Mouse (Mus musculus) MEL (cell line): ENCODE results near the gene Rab1b. TPM values are rescaled to one million over a fixed set of nuclear protein-coding genes. Genes with fewer than 3 reads are reported as not detected.

Source experiments
- DNase-seq: peaks from one replicate; pipeline ENCODE4 v3.0.0; 2011; ENCODE audit warnings: low read depth, low spot score
- H3K27ac ChIP-seq: 2 replicates; pipeline ENCODE4 v1.5.1; 2012; ENCODE audit warnings: low read depth, mild to moderate bottlenecking, control low read depth, low read length, moderate library complexity; ENCODE audit not compliant: control insufficient read depth
- H3K27me3 ChIP-seq, 2 experiments: fragments of 150-350 bp in 1 of 2; sonication (generic) in 1 of 2; 2 replicates each; pipeline ENCODE4 v1.6.1; 2012; ENCODE audit warnings: low read length in 2 of 2, mild to moderate bottlenecking in 2 of 2, improper control_type of control experiment in 1 of 2, moderate library complexity in 1 of 2; ENCODE audit not compliant: insufficient read depth in 2 of 2, control insufficient read depth in 1 of 2
- H3K36me3 ChIP-seq, 2 experiments: 2 replicates each; pipeline ENCODE4 v1.6.1; 2012 to 2014; ENCODE audit warnings: low read length in 2 of 2, improper control_type of control experiment in 1 of 2, inconsistent platforms in 1 of 2, mild to moderate bottlenecking in 1 of 2; ENCODE audit not compliant: insufficient read depth in 2 of 2, control insufficient read depth in 1 of 2
- H3K4me1 ChIP-seq, 2 experiments: fragments of 150-350 bp in 1 of 2; sonication (generic) in 1 of 2; 2 replicates each; pipeline ENCODE4 v1.6.1; 2012; ENCODE audit warnings: low read length in 2 of 2, improper control_type of control experiment in 1 of 2, mild to moderate bottlenecking in 1 of 2; ENCODE audit not compliant: insufficient read depth in 2 of 2, control insufficient read depth in 1 of 2
- H3K4me3 ChIP-seq, 2 experiments: fragments of 150-350 bp in 1 of 2; sonication (generic) in 1 of 2; 2 replicates each; pipeline ENCODE4 v1.5.1; 2012; ENCODE audit warnings: low read depth in 2 of 2, low read length in 2 of 2, mild to moderate bottlenecking in 2 of 2, moderate library complexity in 2 of 2, control low read depth in 1 of 2, improper control_type of control experiment in 1 of 2; ENCODE audit not compliant: control insufficient read depth in 1 of 2, insufficient read depth in 1 of 2
- H3K79me2 ChIP-seq: 2 replicates; pipeline ENCODE4 v1.6.1; 2012; ENCODE audit warnings: mild to moderate bottlenecking, low read length, moderate library complexity; ENCODE audit not compliant: control insufficient read depth, poor library complexity, insufficient read depth
- H3K9ac ChIP-seq: 2 replicates; pipeline ENCODE4 v1.6.1; 2012; ENCODE audit warnings: low read depth, mild to moderate bottlenecking, control low read depth, low read length, moderate library complexity; ENCODE audit not compliant: control insufficient read depth, poor library complexity, severe bottlenecking
- H3K9me3 ChIP-seq: fragments of 150-350 bp; sonication (generic); replicated peaks from 2 replicates; pipeline ENCODE4 v1.6.1; 2012; ENCODE audit warnings: mild to moderate bottlenecking, low read length, improper control_type of control experiment, moderate library complexity; ENCODE audit not compliant: insufficient read depth
- CHD1 ChIP-seq: IDR thresholded peaks from 2 replicates; pipeline ENCODE4 v1.6.1; 2012; ENCODE audit warnings: low read depth, mild to moderate bottlenecking, inconsistent platforms, low read length, improper control_type of control experiment
- CHD2 ChIP-seq: IDR thresholded peaks from 2 replicates; pipeline ENCODE4 v1.6.1; 2011; ENCODE audit warnings: low read length, improper control_type of control experiment
- CTCF ChIP-seq, 3 experiments: IDR thresholded peaks in 2 of 3; conservative IDR thresholded peaks in 1 of 3; 2 replicates each; pipeline ENCODE4 v1.5.1; 2011 to 2012; ENCODE audit warnings: low read length in 3 of 3, low read depth in 2 of 3, mild to moderate bottlenecking in 2 of 3, improper control_type of control experiment in 1 of 3, inconsistent platforms in 1 of 3, mixed read lengths in 1 of 3, moderate library complexity in 1 of 3; ENCODE audit not compliant: control insufficient read depth in 1 of 3, insufficient read depth in 1 of 3, poor library complexity in 1 of 3, severe bottlenecking in 1 of 3
- GABPA ChIP-seq: IDR thresholded peaks from 2 replicates; pipeline ENCODE4 v1.6.1; 2012; ENCODE audit warnings: low read depth, mild to moderate bottlenecking, inconsistent platforms, low read length, improper control_type of control experiment, moderate library complexity
- GATA1 ChIP-seq: IDR thresholded peaks from 2 replicates; pipeline ENCODE4 v1.6.1; 2011; ENCODE audit warnings: low read depth, low read length, improper control_type of control experiment
- JUND ChIP-seq: IDR thresholded peaks from 2 replicates; pipeline ENCODE4 v1.6.1; 2011; ENCODE audit warnings: low read depth, mild to moderate bottlenecking, improper control_type of control experiment, low read length
- KAT2A ChIP-seq: conservative IDR thresholded peaks from 2 replicates; pipeline ENCODE4 v1.6.1; 2012; ENCODE audit warnings: low read depth, low read length, improper control_type of control experiment, inconsistent platforms
- MXI1 ChIP-seq: IDR thresholded peaks from 2 replicates; pipeline ENCODE4 v1.6.1; 2011; ENCODE audit warnings: mild to moderate bottlenecking, low read depth, low read length, improper control_type of control experiment
- MYB ChIP-seq: IDR thresholded peaks from 2 replicates; pipeline ENCODE4 v1.6.1; 2011; ENCODE audit warnings: mild to moderate bottlenecking, low read depth, low read length, improper control_type of control experiment
- MYC ChIP-seq: IDR thresholded peaks from 2 replicates; pipeline ENCODE4 v1.6.1; 2011; ENCODE audit warnings: low read depth, mild to moderate bottlenecking, low read length, improper control_type of control experiment, moderate library complexity
- RAD21 ChIP-seq: IDR thresholded peaks from 2 replicates; pipeline ENCODE4 v1.6.1; 2011; ENCODE audit warnings: mild to moderate bottlenecking, low read depth, low read length, improper control_type of control experiment
- RCOR1 ChIP-seq: IDR thresholded peaks from 2 replicates; pipeline ENCODE4 v1.6.1; 2012; ENCODE audit warnings: low read depth, mild to moderate bottlenecking, inconsistent platforms, low read length, improper control_type of control experiment
- TAL1 ChIP-seq: IDR thresholded peaks from 2 replicates; pipeline ENCODE4 v1.6.1; 2012; ENCODE audit warnings: mild to moderate bottlenecking, inconsistent platforms, low read length, moderate library complexity, mixed read lengths
- TBP ChIP-seq: IDR thresholded peaks from 2 replicates; pipeline ENCODE4 v1.8.0; 2011; ENCODE audit warnings: low read depth, low read length, improper control_type of control experiment
- TCF12 ChIP-seq: IDR thresholded peaks from 2 replicates; pipeline ENCODE4 v1.6.1; 2014; ENCODE audit warnings: low read depth, mild to moderate bottlenecking, inconsistent platforms, low read length, improper control_type of control experiment, moderate library complexity
- UBTF ChIP-seq: IDR thresholded peaks from 2 replicates; pipeline ENCODE4 v1.6.1; 2012; ENCODE audit warnings: low read depth, mild to moderate bottlenecking, inconsistent platforms, low read length, improper control_type of control experiment, moderate library complexity, borderline replicate concordance; ENCODE audit not compliant: insufficient read depth
- USF1 ChIP-seq: IDR thresholded peaks from 2 replicates; pipeline ENCODE4 v1.6.1; 2014; ENCODE audit warnings: low read depth, mild to moderate bottlenecking, inconsistent platforms, low read length, improper control_type of control experiment, moderate library complexity
- ZC3H11A ChIP-seq: IDR thresholded peaks from 2 replicates; pipeline ENCODE4 v1.6.1; 2012; ENCODE audit warnings: low read depth, mild to moderate bottlenecking, inconsistent platforms, low read length, improper control_type of control experiment
- ZKSCAN1 ChIP-seq: IDR thresholded peaks from 2 replicates; pipeline ENCODE4 v1.6.1; 2012; ENCODE audit warnings: low read depth, mild to moderate bottlenecking, inconsistent platforms, low read length, improper control_type of control experiment, moderate library complexity
- ZMIZ1 ChIP-seq: IDR thresholded peaks from 2 replicates; pipeline ENCODE4 v1.6.1; 2012; ENCODE audit warnings: low read depth, mild to moderate bottlenecking, inconsistent platforms, low read length, improper control_type of control experiment, moderate library complexity
- ZNF384 ChIP-seq: IDR thresholded peaks from 2 replicates; pipeline ENCODE4 v1.6.1; 2012; ENCODE audit warnings: low read depth, mild to moderate bottlenecking, inconsistent platforms, low read length, improper control_type of control experiment
- polyA plus RNA-seq, 2 experiments: library from polyadenylated mRNA; stranded (reverse) in 1 of 2; unstranded in 1 of 2; fragments of >175 nt in 1 of 2; fragments of >200 nt in 1 of 2; gene quantifications; 2 replicates each; pipeline versions ENCODE4 v1.2.1 to v1.2.4; 2012; ENCODE audit warnings: low replicate concordance in 2 of 2, low read depth in 1 of 2; ENCODE audit not compliant: insufficient read length in 2 of 2, insufficient read depth in 1 of 2, missing spikeins in 1 of 2
- total RNA-seq: library from RNA; depleted of rRNA; stranded (reverse); fragments of 300-350 nt; gene quantifications from 2 replicates; pipeline ENCODE4 v1.2.3, GENCODE M21; 2012

Rab1b gene
- total and polyA plus RNA-seq, 3 experiments, result 86.4 to 162 TPM; not detected in 1

DNA sequence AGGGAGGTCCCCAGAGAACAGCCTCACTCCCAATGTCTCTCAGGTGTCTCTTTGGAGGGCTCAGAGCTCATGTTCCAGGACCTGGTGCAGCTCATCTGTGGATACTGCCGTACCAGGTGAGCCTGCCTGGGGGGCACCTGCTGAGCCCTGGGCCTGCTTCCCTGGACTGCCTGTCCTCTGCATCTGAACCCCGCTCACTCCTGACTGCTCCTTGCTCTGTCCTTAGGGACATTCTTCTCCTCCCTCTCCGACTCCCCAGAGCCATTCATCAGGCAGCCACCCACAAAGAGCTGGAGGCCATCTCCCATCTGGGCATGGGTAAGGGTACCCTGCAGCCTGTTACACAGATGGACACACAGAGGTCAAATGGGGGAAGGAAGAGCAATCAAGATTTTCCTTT is 55.4 kb downstream of the Rab1b start:
- no peak overlapping the region for H3K27ac ChIP-seq
- H3K4me1 ChIP-seq, result peaks cover 7 to 16% of the 10 kb centered on the region in 2 experiments; a peak in 3 of 4 replicates
- DNase-seq, result no peak
- no peak overlapping the region for H3K9ac ChIP-seq
- no peaks in the 10 kb centered on the region for H3K9me3 ChIP-seq
- TF ChIP-seq ZNF384, result no peak
- no peak for TF ChIP-seq MYC
- TF ChIP-seq USF1, result no peak
- TF ChIP-seq RAD21, result no peak
- no peak for TF ChIP-seq RCOR1
- no peak for TF ChIP-seq ZMIZ1
- TF ChIP-seq ZC3H11A, result no peak
- TF ChIP-seq CHD1, result no peak
- TF ChIP-seq TBP, result no peak
- TF ChIP-seq MYB, result no peak
- no peak overlapping the region for H3K4me3 ChIP-seq
- no peaks in the 10 kb centered on the region for H3K79me2 ChIP-seq
- H3K36me3 ChIP-seq, result peaks cover 2 to 10% of the 10 kb centered on the region in 2 experiments; a peak in 3 of 4 replicates
- H3K27me3 ChIP-seq, result no peaks in the 10 kb centered on the region

DNA sequence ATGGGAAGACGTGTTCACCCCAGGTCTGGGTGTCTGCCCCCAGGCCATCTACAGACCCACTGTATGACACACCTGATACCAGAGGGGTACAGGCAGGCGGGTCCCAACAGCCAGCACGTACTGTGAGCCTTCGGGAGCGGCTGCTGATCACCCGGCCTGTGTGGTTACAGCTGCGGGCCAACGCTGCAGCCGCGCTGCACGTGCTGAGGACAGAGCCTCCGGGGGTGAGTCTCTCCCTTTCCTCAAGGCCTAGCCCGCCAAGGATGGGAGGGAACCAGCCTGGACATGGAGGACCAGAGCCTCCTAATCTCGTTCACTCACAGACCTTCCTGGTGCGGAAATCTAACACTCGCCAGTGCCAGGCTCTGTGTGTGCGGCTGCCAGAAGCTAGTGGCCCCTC is 55.8 kb downstream of the Rab1b start:
- no peak for TF ChIP-seq GABPA
- TF ChIP-seq TCF12, result no peak
- TF ChIP-seq RAD21, result no peak
- TF ChIP-seq MXI1, result no peak
- no peak for TF ChIP-seq KAT2A
- TF ChIP-seq CHD2, result no peak
- no peak for TF ChIP-seq UBTF
- no peak for TF ChIP-seq CHD1
- TF ChIP-seq GATA1, result no peak
- TF ChIP-seq ZC3H11A, result no peak
- TF ChIP-seq CTCF (IDR thresholded peaks at IDR 0.05 in 2 of 3, conservative IDR thresholded peaks at IDR 0.05 in 1 of 3; ENCODE audit: control insufficient read depth in 1 of 3, insufficient read depth in 1 of 3, low read depth in 2 of 3, low read length in 3 of 3, poor library complexity in 1 of 3, severe bottlenecking in 1 of 3), result no peak
- TF ChIP-seq JUND, result no peak
- no peak for TF ChIP-seq ZKSCAN1
- no peak for TF ChIP-seq TAL1
- no peak for TF ChIP-seq MYC
- no peak for TF ChIP-seq ZNF384
- TF ChIP-seq, all 39 proteins: peak for 0
- Histone ChIP-seq H3K9me3 (no peaks in the 10 kb centered on the region), H3K4me1 (peaks cover 7 to 14% of the 10 kb centered on the region in 2 experiments; a peak in 3 of 4 replicates), H3K79me2 (no peaks in the 10 kb centered on the region), H3K4me3 (no peak overlapping the region), H3K27me3 (no peaks in the 10 kb centered on the region), H3K27ac (no peak overlapping the region), H3K36me3 (peaks cover 2 to 7% of the 10 kb centered on the region in 2 experiments; a peak in 3 of 4 replicates), H3K9ac (no peak overlapping the region)
- no peak for DNase-seq
